Mouse (Mus musculus) G1E (cell line): ENCODE data around the gene Cdsn. TPM values are rescaled to one million over a fixed set of nuclear protein-coding genes. Genes with fewer than 3 reads are reported as not detected.

Experiments used
- ATAC-seq: 2 replicates; pipeline ENCODE4 v1.8.0; 2016; ENCODE audit warnings: mild to moderate bottlenecking; ENCODE audit not compliant: insufficient number of reproducible peaks, poor library complexity, low FRiP score, severe bottlenecking; ENCODE audit errors: extremely low read depth
- DNase-seq: peaks from one replicate; pipeline ENCODE4 v3.0.0; 2012; ENCODE audit warnings: low spot score
- H3K27me3 ChIP-seq: 2 replicates; pipeline ENCODE4 v1.6.1; 2012; ENCODE audit warnings: mild to moderate bottlenecking, low read length, inconsistent platforms; ENCODE audit not compliant: insufficient read depth
- H3K36me3 ChIP-seq: replicated peaks from 2 replicates; pipeline ENCODE3; 2012; ENCODE audit warnings: mild to moderate bottlenecking, inconsistent platforms
- H3K4me1 ChIP-seq: 2 replicates; pipeline ENCODE4 v1.6.1; 2012; ENCODE audit warnings: low read depth, low read length, inconsistent platforms, mixed read lengths; ENCODE audit not compliant: insufficient read depth
- H3K4me3 ChIP-seq: 2 replicates; pipeline ENCODE4 v1.5.1; 2012; ENCODE audit warnings: low read depth, mild to moderate bottlenecking, inconsistent platforms, low read length, moderate library complexity, mixed read lengths
- H3K9me3 ChIP-seq: replicated peaks from 2 replicates; pipeline ENCODE4 v1.6.1; 2012; ENCODE audit warnings: inconsistent platforms
- CTCF ChIP-seq: IDR thresholded peaks from 2 replicates; pipeline ENCODE4 v1.5.1; 2012; ENCODE audit warnings: low read depth, low read length, inconsistent platforms, mixed read lengths
- GATA1 ChIP-seq: IDR thresholded peaks from 2 replicates; pipeline ENCODE4 v1.6.1; 2012; ENCODE audit warnings: borderline replicate concordance, low read length, inconsistent platforms, mixed read lengths
- GATA2 ChIP-seq: IDR thresholded peaks from 2 replicates; pipeline ENCODE4 v1.6.1; 2012; ENCODE audit warnings: low read depth, low read length, inconsistent platforms, borderline replicate concordance
- POLR2AphosphoS5 ChIP-seq: IDR thresholded peaks from 2 replicates; pipeline ENCODE4 v1.6.1; 2012; ENCODE audit warnings: low read depth, low read length, inconsistent platforms; ENCODE audit not compliant: insufficient replicate concordance
- TAL1 ChIP-seq: conservative IDR thresholded peaks from 2 replicates; pipeline ENCODE4 v1.6.1; 2012; ENCODE audit warnings: low read depth, low read length, inconsistent platforms, mixed read lengths
- polyA plus RNA-seq: library from polyadenylated mRNA; stranded (reverse); fragments of >175 nt; gene quantifications from 2 replicates; pipeline ENCODE4 v1.2.3, GENCODE M21; 2012
- total RNA-seq, 2 experiments: library from RNA; stranded (forward) in 1 of 2; stranded (reverse) in 1 of 2; fragments of 200-1000 nt in 1 of 2; fragments of >200 nt in 1 of 2; fragmentation: Nextera tagmentation in 1 of 2; gene quantifications; 2 replicates each; pipeline ENCODE4 v1.2.3; 2014 to 2017

Gene Cdsn
- total and polyA plus RNA-seq, 3 experiments = not detected

DNA sequence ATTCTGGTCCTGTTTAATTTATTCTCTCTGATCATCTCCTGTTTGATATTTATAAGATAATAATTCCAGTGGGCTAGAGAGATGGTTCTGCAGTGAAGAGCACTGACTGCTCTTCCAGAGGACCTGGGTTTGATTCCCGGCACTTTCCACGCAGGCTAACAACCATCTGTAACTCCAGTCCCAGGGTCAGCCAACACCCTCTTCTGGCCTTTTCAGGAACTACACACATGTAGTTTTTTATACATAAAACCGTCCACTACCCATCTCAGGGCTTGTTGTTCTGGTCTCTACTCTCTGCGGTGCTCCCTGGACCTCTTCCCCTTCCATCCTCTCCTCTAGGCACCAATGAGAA is 1.8 kb upstream of the Cdsn start:
- Histone ChIP-seq H3K4me1 (no peaks in the 10 kb centered on the region), H3K9me3 (no peaks in the 10 kb centered on the region), H3K36me3 (no peaks in the 10 kb centered on the region), H3K4me3 (no peak overlapping the region), H3K27me3 (peaks cover 6% of the 10 kb centered on the region; the same call in 1 of the 2 replicates)
- TF ChIP-seq GATA1 (no peak), GATA2 (no peak), POLR2AphosphoS5 (no peak), CTCF (no peak), TAL1 (no peak)
- ATAC-seq (no peak), DNase-seq (no peak)

GRCm38 (mm10) chr17:35550871-35551270 is 1.1 kb upstream of the Cdsn start:
- Histone ChIP-seq H3K27me3 (peaks cover 7% of the 10 kb centered on the region; the same call in 1 of the 2 replicates), H3K36me3 (no peaks in the 10 kb centered on the region), H3K4me1 (no peaks in the 10 kb centered on the region), H3K9me3 (no peaks in the 10 kb centered on the region), H3K4me3 (no peak overlapping the region)
- DNase-seq (no peak), ATAC-seq (no peak)
- TF ChIP-seq POLR2AphosphoS5 (no peak), GATA1 (no peak), TAL1 (no peak), GATA2 (no peak), CTCF (no peak)

DNA sequence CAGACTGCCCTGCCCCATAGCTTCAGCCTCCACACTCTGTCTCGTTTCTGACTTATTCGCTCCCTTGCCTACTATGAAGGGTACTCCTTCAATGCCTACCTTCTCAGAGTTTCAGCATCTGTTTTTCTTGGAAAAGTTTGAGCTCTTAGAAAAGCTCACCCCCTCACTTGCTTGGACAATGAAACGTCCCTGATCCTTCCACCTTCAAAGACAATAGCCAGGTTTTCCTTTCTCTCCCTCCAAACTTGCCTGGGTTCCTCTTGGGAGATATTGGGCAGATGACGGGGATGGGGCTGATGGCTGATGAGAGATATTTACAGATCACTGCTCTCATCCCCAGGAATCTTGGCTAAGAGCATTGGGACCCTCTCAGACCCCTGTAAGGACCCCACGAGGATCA is 2.4 kb downstream of the Cdsn start:
- Histone ChIP-seq H3K9me3 (0 out of 2 replicates have a peak, but pooled peaks cover 3% of the 10 kb centered on the region), H3K27me3 (peaks cover 7% of the 10 kb centered on the region; the same call in 1 of the 2 replicates), H3K4me3 (no peak overlapping the region), H3K4me1 (no peaks in the 10 kb centered on the region), H3K36me3 (no peaks in the 10 kb centered on the region)
- ATAC-seq (no peak), DNase-seq (no peak)
- no peak for TF ChIP-seq GATA2
- no peak for TF ChIP-seq CTCF
- TF ChIP-seq TAL1 = no peak
- no peak for TF ChIP-seq GATA1
- no peak for TF ChIP-seq POLR2AphosphoS5

- Histone ChIP-seq H3K27me3 (peaks cover 7% of the 10 kb centered on the region; the same call in 1 of the 2 replicates), H3K9me3 (0 out of 2 replicates have a peak, but pooled peaks cover 3% of the 10 kb centered on the region)
- no peak for ATAC-seq
Measured at GRCm38 (mm10) chr17:35554761-35555397, 3.0 kb downstream of the Cdsn start.

GRCm38 (mm10) chr17:35556186-35556765 is 4.3 kb downstream of the Cdsn start:
- no peaks in the 10 kb centered on the region for H3K36me3 ChIP-seq
- no peaks in the 10 kb centered on the region for H3K4me1 ChIP-seq
- no peak overlapping the region for H3K4me3 ChIP-seq
- no peak for TF ChIP-seq GATA1
- no peak for TF ChIP-seq POLR2AphosphoS5
- no peak for TF ChIP-seq CTCF
- TF ChIP-seq GATA2 = no peak
- TF ChIP-seq TAL1 = no peak
- H3K9me3 ChIP-seq = 0 out of 2 replicates have a peak, but pooled peaks cover 3% of the 10 kb centered on the region
- DNase-seq = no peak
- H3K27me3 ChIP-seq = peaks cover 10% of the 10 kb centered on the region; the same call in 1 of the 2 replicates
- ATAC-seq = no peak

More at GRCm38 (mm10) chr17:35554761-35555397, 3.0 kb downstream of the Cdsn start:
- no peaks in the 10 kb centered on the region for H3K4me1 ChIP-seq
- H3K4me3 ChIP-seq = no peak overlapping the region
- TF ChIP-seq TAL1 (no peak), CTCF (no peak), POLR2AphosphoS5 (no peak), GATA2 (no peak), GATA1 (no peak)
- no peaks in the 10 kb centered on the region for H3K36me3 ChIP-seq
- DNase-seq = no peak

GRCm38 (mm10) chr17:35556812-35557211 is 4.9 kb downstream of the Cdsn start:
- DNase-seq = no peak
- Histone ChIP-seq H3K4me1 (no peaks in the 10 kb centered on the region), H3K9me3 (0 out of 2 replicates have a peak, but pooled peaks cover 3% of the 10 kb centered on the region), H3K27me3 (peaks cover 8% of the 10 kb centered on the region; the same call in 1 of the 2 replicates), H3K4me3 (no peak overlapping the region), H3K36me3 (no peaks in the 10 kb centered on the region)
- ATAC-seq = no peak
- no peak for TF ChIP-seq TAL1
- peak; percentile 78 for TF ChIP-seq CTCF
- no peak for TF ChIP-seq POLR2AphosphoS5
- no peak for TF ChIP-seq GATA2
- no peak for TF ChIP-seq GATA1
